7 mouse cellular contexts compared by ENCODE assay signal in genomic region chr1:106171241-106172220, GRCm38 (mm10). TPM values are rescaled to one million over a fixed set of nuclear protein-coding genes. Genes with fewer than 3 reads are reported as not detected.
A peak's percentile ranks its signal among the peaks of the same experiment; 100 is the strongest.
DNase-seq lines count a peak whose midpoint lies in the region; ATAC-seq lines count a peak whose summit lies in the region.

Phlpp1 (plus strand) TSS chr1:106171752.

- intact Hi-C loops in left cerebral cortex, postnatal 36 days (cut with DNase I) = loop anchor here (2.0 to 10.0 kb wide), 6 partner anchors 71 to 543 kb away; partner anchors contain the start of genes Bcl2 and Zcchc2

- H3K9me3 ChIP-seq in intestine, embryonic 16.5 days (ENCODE audit: control insufficient read depth, low read length) = no peaks in the 10 kb centered on the region
- no peaks in the 10 kb centered on the region for H3K9me3 ChIP-seq in midbrain, embryonic 11.5 days (ENCODE audit: control insufficient read depth, low read length)

- no peaks in the 10 kb centered on the region for H3K36me3 ChIP-seq in intestine, embryonic 16.5 days (ENCODE audit: control insufficient read depth, insufficient read depth, low read length)
- no peaks in the 10 kb centered on the region for H3K36me3 ChIP-seq in midbrain, embryonic 11.5 days (ENCODE audit: control insufficient read depth, insufficient read depth, low read length)

- peak within 1 kb of the TSS; percentile 79 for H3K4me2 ChIP-seq in intestine, embryonic 16.5 days (ENCODE audit: low read depth, low read length)
- H3K4me2 ChIP-seq in midbrain, embryonic 11.5 days = peak within 1 kb of the TSS; percentile 90

- under 1% methylated on average over 84 of the region's 113 CpGs for WGBS in intestine, embryonic 16.5 days
- WGBS in midbrain, embryonic 11.5 days = 1% methylated on average over 97 of the region's 113 CpGs

- peak within 1 kb of the TSS; percentile 88 for H3K27ac ChIP-seq in intestine, embryonic 16.5 days (ENCODE audit: low read length)
- peak within 1 kb of the TSS; percentile 66 for H3K27ac ChIP-seq in midbrain, embryonic 11.5 days (ENCODE audit: low read depth, low read length)

- H3K9ac ChIP-seq in intestine, embryonic 16.5 days (ENCODE audit: low read depth, low read length) = peak within 1 kb of the TSS; percentile 94
- peak within 1 kb of the TSS; percentile 94 for H3K9ac ChIP-seq in midbrain, embryonic 11.5 days (ENCODE audit: low read length)

- H3K4me1 ChIP-seq in intestine, embryonic 16.5 days (ENCODE audit: control insufficient read depth, insufficient read depth, low read length) = peaks cover 17% of the 10 kb centered on the region
- peaks cover 17% of the 10 kb centered on the region for H3K4me1 ChIP-seq in midbrain, embryonic 11.5 days (ENCODE audit: control insufficient read depth, insufficient read depth, low read length)

- peak; percentile 100 for DNase-seq in adrenal gland, adult 8-10 months
- DNase-seq in embryo, embryonic 9.5 days (ENCODE audit: extremely low spot score) = peak; percentile 100
- DNase-seq in gastrocnemius, postnatal 4 days (ENCODE audit: low spot score in 2 of 2) = peak; percentile 98 to 100
- peak; percentile 100 for DNase-seq in left cerebral cortex, postnatal 36 days (ENCODE audit: low spot score in 2 of 2)
- DNase-seq in midbrain, embryonic 11.5 days (ENCODE audit: low spot score, missing footprints) = peak; percentile 100
- peak; percentile 99 for DNase-seq in skeletal muscle tissue, adult 2 months (ENCODE audit: low read depth, low spot score)

- ATAC-seq in intestine, embryonic 16.5 days = peak; percentile 99
- peak; percentile 98 for ATAC-seq in midbrain, embryonic 11.5 days (ENCODE audit: low FRiP score)

- H3K27me3 ChIP-seq in intestine, embryonic 16.5 days (replicated peaks; ENCODE audit: control insufficient read depth, insufficient read depth, low read length) = no peaks in the 10 kb centered on the region
- no peaks in the 10 kb centered on the region for H3K27me3 ChIP-seq in midbrain, embryonic 11.5 days (ENCODE audit: control insufficient read depth, insufficient read depth, low read length)

- peak within 1 kb of the TSS; percentile 91 for H3K4me3 ChIP-seq in intestine, embryonic 16.5 days (ENCODE audit: low read length)
- H3K4me3 ChIP-seq in midbrain, embryonic 11.5 days (ENCODE audit: low read depth, low read length) = peak within 1 kb of the TSS; percentile 92

RNA-seq across cellular contexts. Expression of gene Phlpp1, which starts in this region (rescaled TPM):
- 10 to 100 TPM; 15.0 to 20.6 (median 17.5) TPM for total RNA-seq in adrenal gland, adult 8-10 months (2022)
- 10 to 100 TPM; 12.7 to 14.3 TPM for total RNA-seq in gastrocnemius, postnatal 4 days (2021)
- 2.7 and 2.9 TPM in 2 replicates for polyA plus RNA-seq in intestine, embryonic 16.5 days (2015; fragmentation: Nextera tagmentation; extraction: Ambion mirVana)
- total RNA-seq in left cerebral cortex, postnatal 36 days (2021) = 10 to 100 TPM; 64.2 to 65.0 TPM
- polyA plus RNA-seq in midbrain, embryonic 11.5 days (2014; fragmentation: Nextera tagmentation; extraction: Ambion mirVana) = 6.2 and 6.8 TPM in 2 replicates

Comparison
In these comparisons a context has a peak if more than half of its experiments do, and no peak if none do; other contexts are left out.
1. Peak in every context shown above with its lines: DNase-seq, ATAC-seq, H3K4me3 ChIP-seq and H3K27ac ChIP-seq.